Mouse (Mus musculus) skeletal muscle tissue, adult 2 months (tissue): ENCODE results near the gene Pla1a.
A peak's percentile ranks its signal among the peaks of the same experiment; 100 is the strongest.

Experiments used
- DNase-seq: peaks from one replicate; pipeline ENCODE4 v3.0.0-alpha.2; 2012; ENCODE audit warnings: low read depth, low spot score

Pla1a gene

DNA sequence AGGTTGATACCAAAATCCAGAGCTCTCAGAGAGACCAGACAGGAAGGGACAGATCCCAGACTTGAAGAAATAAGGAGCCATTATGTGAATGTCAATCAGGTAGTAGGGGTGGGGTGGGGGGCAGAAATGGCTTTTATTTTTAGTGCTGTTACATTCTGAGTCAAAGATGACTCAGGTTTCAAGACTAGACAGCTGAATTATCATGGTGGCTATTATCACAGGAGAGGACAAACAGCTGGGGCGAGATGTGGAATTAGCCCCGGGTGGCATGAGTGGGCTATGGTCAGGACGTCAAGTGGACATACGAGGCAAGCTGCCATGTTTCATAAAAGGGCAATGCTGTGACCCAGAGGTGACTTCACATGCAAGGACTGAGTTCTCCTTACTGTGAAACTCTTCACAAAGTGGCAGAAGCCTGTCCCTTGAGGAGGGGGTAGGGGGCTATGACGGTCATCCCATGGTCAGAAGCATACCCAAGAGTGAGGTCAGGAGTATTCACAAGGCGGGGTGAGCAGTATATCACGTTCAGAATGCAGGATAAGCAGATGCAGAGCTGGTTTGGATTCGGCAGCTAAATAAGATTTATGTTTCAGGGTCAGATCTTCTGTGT lies 43.6 kb downstream of the Pla1a start:
- DNase-seq = no peak

DNA sequence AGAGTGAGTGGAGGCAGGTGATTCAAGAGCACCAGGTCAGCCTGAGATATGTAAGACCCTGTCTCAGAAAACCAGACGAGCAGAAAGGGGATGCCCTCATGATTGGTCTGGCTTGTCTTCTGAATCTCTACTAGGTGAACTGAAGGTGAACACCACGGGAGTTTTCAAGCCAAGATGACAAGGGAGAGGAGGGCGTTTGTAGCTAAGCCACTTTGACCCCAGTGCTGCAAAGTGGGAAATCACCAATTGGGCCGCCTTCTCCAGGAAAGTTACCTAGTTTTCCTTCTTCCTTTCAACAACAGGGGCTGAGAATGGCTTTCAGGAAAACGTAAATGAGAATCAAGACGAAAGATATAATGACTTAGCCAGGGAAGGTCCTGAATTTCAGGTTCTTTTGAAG lies 44.2 kb downstream of the Pla1a start:
- DNase-seq = no peak

DNA sequence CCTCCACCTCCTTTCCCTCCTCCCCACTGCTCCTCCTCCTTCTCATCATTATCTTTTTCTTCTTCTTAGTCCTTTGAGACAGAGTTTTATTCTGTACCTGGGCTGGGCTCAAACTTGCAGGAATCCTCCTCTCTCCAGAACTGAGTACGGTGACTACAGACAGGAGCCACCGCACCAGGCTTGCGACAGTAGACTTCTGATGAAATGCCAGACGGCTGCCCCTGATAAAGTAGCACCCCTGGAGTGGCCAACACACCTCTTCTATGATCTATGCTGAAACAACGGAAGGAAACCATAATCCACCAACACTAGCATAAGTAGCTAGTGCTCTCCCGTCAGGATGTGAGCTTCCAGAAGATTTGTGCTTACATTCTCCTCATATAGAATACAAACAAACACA lies 45.6 kb downstream of the Pla1a start:
- no peak for DNase-seq

DNA sequence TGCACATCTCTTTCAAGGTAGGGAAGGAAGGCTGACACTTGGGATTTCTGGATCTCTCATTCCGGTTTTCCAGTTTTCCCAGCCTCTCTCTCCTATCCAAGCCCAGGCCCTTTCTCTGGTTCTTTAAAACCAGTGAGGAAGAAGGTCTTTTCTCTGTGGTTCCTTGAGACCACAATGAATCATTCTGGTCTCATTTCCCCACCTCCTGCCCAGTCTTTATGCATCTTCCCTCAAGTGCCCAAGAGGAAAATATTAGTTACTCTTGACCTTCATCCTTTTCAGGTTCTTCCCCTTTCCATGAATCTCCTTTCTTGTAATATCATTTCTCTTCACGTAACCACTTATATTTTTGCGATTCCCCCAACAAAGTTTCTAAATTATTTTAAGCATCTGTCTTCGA lies 47.2 kb downstream of the Pla1a start:
- no peak for DNase-seq

DNA sequence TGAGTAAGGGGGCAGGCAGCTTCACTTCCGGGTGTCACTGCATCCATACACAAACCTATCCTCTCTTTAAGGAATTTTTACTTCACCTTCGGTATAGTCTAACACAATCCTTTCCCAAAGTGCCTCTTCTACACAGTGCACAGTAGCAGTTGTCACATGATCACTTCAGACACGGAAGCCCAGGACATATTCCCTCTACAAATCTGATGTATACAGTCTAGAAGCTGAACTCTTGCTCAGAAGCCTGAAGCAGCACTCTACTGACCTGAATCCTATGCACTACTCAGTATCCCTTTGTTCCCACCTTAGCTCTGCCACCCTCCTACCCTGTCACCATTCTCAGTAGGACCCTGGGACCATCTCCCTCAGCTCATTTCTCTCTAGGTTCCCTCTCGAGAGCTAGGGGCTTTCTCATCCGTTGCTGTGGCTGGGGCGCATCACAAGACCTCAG lies 47.7 kb downstream of the Pla1a start:
- no peak for DNase-seq

DNA sequence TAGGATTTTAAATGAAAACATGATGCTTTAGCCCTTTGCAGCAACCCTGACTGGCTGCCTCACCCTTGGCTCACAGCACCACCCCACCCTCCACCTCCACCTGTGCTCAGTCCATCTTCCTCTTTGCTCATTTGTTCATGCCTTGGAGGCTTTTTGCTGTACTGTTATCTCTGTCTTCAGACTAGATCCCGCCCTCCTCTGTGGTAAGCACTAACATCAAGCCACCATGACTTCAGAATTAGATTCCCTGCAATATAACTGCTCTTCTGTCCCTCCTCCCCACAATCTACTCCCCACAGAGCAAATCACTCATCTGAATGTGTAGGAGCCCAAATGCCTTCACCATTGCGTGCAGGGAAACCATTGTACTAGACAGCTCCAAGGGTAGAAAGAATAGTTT lies 49.3 kb downstream of the Pla1a start:
- DNase-seq = no peak

DNA sequence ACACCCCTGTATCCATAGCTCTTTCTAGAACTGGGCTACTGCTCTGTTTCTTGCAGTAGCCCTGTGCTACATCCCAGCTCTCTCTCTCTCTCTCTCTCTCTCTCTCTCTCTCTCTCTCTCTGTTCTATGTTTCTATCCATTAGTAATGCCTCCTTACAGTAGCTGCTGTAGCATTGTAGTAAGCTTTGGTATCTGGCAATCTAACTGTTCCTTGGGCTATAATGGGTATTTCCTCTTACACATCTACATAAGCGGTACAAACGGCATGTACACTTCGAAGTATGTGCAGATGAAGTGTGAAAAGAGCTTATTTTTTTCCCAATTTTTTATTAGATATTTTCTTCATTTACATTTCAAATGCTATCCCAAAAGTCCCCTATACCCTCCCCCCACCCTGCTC lies 53.0 kb downstream of the Pla1a start:
- no peak for DNase-seq

DNA sequence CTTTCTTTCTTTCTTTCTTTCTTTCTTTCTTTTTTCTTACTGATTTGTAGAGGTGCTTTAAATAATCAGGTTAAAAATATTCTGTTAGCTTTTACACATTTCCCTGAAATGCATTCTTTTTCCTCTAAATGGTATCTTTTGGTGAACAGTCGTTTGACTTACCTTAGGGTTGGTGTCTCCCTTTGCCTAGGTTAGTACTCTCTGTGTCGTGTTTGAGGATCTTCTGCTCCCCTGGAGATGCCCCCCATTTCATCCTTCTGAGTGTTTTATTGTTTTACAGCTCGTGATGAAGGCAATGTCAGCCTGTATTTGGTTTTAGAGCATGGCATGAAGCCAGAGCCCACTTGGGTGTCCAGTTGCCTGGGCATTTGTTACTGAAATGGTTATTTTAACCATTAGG lies 53.5 kb downstream of the Pla1a start:
- no peak for DNase-seq

DNA sequence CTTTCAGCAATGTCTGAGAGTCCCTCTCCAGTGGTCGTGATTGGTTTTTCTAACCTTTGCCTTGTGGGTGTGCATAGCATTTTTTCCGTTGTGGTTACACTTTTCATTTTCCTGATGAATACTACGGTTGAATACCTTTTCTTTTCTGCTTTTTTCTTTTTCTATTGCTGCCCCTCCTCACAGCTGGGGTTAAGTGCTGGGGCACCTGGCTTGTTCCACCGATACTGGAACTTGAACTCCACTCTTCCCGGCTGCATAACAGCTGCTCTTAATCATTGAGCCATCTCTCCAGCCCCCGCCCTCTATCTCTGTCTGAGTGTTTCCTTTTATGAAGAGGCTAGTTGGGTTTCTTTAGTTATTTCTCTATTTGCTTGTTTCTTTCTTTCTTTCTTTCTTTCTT lies 53.9 kb downstream of the Pla1a start:
- no peak for DNase-seq

DNA sequence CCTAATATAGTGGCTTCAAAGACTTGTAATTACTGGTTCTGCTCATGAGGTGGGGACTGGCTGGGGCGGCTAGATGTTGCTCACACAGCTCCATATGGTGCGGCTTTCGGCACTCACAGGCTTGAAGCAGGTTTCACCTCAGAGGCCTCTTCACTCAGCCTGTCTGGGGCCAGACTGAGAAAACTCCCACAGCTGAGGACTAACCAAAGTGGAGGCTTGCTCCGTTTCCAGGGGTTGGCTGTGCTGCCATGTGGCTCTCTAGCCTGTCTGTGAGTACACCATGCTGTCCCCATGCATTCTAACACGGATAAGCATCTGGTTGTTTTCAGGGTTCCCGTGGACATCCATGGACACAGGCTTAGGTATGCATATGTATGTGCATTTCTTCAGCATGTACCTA lies 54.4 kb downstream of the Pla1a start:
- no peak for DNase-seq

DNA sequence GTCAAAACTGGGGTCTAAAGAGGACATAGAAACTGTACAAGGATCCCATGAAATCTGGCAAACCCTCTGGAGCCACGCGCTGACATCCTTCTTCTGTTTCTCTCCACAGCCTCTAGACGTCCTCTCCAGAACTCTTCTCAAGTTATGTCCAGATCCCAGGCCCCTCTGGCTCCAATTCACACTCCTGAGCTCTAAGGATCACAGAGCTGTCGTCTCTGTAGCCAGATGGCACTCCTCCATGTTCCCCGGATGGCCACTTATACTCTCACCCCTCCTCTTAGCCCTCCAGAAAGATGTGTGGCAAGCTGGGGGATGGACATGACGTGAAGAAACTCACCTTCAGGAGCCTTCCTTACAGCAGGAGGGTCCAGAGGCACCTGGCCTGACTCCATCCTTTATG lies 55.4 kb downstream of the Pla1a start:
- peak; percentile 61 for DNase-seq

DNA sequence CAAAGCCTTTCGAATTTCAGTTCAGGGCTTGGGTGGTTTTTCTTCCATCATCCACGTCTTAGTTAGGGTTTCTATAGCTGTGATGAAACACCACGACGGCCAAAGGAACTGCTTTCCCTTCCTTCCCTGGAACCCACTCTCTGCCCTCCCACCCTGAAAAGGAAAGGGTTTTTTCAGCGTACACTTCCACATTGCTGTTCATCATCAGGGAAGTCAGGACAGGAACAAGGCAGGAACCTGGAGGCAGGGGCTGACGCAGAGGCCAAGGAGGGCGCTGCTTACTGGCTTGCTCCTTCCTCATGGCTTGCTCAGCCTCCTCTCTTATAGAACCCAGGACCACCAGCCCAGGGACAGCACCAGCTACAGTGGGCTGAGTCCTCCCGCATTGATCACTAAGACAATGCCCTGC lies 56.1 kb downstream of the Pla1a start:
- no peak for DNase-seq

DNA sequence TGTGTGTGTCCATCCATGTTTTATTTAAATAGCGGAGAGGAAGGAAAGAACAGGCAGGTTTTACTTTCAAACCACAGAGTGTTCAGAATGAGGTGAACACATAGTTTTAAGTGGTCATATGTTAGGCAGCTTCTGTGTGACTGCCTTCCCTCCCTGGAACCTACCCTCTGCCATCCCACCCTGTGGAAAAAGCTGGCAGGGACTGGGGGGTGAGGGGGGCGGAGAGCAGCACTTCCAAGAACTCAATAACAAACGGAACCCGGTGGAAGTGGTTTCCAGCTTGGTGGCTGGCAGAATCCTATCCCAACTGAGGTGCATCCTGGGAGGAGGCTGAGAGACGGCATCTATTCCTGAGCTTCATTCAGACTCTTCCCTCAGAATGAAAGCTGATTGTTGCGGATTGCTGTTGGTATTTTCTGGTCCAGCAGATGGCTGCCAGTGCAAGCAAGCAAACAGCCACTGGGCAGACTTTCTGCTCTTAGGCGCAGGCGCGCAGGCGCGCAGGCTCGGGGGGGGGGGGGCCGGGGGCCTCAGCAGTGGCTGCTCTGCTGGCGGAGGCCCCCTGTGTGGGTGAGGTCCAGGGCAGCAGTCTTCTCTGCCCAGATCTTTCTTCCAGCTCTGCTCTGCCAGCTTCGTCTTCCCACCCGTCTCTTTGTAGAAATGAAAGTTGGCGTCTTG lies 56.6 kb downstream of the Pla1a start:
- DNase-seq = peak; percentile 66

DNA sequence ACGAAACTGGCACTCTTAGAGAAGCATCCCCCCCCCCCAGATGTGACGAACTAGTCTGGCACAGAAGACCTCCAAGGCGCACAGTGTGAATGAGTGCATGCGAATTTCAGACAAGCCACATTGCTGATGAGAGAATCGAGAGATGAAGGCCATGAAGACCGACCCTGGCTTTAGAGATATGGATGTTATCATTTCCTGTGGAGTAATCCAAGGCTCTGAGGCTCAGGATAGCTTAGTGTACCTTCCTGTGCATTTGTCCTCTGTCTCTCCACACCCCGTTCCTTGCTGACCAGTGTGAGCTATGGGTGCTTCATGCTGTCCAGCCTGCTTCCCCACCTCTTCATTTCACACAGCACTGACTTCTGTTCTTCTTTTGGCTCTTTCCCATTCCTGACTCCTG lies 57.8 kb downstream of the Pla1a start:
- DNase-seq = no peak

DNA sequence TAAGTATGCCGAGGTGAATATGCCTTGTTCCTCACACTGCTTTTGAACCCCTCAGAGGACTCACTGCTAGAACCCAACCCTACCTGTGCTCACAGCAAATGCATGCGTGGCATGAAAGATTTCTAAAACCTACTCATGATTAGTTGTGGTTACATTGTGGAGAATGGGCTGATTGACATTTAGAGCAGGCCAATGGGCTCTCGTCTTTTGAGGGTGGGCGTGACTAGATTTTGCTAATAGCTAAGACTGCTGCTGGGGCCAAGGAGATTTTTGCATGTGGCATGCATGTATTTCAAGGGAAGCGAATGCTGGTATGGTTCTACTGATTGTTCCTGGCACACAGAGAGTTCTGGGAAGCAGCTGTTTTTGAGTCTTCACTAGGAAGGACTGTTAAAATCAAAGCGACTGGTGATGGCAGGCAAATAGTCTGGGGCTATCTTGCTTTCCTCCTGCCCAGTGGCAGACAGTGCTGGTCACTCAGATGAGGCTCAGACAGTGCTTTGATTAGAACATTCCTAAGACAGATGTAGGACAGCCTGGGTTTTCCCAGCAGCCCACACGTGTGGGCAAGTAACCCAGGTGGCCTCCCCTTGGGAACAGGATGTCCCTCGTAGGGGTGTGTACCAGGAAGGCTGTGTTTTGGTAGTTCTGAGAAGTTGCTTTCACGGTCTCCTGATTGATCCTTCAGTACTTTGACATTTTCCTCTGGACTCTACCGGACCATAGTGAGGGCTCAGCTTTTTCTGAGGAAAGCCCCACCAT lies 58.4 kb downstream of the Pla1a start:
- no peak for DNase-seq

DNA sequence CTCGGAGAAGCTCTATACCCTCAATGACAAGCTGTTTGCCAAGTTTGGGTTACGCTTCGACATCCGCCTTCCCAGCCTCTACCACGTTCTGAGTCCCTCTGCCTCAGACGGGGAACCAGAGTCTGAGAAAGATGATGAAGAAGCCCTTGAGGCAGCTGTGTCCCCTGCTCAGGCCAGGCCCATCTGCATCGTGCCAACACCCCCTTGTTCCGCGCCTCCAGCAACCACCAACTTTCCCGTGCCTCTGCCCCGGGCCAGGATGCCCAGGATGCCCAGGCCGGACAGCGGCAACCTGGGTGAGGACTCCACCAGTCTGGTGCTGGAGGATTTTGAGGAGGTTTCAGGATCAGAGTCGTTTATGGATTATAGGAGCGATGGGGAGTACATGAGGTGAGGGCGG lies 59.0 kb downstream of the Pla1a start:
- DNase-seq = no peak

DNA sequence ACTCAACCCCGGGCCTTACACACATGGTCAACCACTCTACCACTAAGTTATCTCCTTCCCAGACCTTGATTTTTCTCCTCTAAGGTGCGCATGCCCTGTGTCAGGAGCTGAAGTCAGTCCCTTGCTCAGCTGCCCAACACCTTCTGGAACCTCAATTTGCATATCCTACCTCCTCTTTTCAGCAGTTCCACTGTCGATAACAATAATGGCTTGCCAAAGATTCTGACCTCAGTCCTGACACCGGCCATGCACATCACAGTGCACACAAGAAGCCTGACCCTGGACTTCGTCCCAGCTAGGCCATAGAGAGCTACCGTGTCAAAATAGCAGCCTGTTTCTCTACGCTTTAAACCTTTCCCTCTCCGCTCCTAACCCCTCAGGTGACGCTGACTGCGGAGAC lies 59.5 kb downstream of the Pla1a start:
- no peak for DNase-seq

DNA sequence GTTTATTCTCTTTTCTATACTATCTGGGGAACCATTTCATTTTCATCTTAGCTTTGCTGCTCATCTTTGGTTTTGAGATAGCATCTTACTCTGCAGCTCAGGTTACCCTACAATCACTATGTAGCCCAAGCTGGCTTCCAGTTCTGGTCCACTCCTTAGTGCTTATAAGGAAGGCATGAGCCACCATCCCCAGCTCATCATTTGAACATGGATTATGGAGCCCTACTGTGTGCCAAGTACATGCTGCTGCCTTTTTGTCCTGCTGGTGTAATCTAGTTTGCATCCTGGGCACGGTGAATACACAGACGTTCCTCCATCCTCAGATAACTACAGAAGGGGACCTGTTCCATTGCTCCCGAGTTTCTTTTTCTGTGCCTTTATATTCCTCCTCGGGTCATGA lies 60.1 kb downstream of the Pla1a start:
- DNase-seq = no peak

DNA sequence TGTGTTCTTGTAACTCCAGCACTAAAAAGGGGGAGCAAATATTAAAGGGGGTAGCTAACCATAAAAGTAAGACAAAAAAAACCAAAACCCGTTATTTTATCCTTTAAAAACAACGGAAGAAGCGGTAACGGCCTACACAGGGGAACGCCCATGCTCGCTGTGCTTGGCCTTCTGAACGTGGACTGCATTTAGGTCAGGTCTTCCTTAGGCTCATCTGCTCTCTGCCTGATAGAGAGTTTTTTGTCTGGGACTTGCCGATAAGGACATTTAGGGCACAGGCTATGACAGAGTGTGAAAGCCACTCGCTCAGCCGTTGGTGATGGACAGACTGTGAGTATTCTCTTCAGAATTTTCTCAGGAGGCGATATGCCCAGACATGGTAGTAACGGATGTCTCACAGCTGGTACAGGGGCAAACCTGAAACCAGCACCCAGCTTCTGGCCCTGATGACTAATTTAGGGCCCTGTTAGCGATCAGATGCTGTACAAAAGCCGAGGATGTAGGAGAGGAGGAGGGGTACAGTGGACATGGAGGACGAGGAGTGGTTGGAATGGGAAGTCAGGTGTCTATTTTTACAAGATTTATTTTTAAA lies 61.1 kb downstream of the Pla1a start:
- no peak for DNase-seq

DNA sequence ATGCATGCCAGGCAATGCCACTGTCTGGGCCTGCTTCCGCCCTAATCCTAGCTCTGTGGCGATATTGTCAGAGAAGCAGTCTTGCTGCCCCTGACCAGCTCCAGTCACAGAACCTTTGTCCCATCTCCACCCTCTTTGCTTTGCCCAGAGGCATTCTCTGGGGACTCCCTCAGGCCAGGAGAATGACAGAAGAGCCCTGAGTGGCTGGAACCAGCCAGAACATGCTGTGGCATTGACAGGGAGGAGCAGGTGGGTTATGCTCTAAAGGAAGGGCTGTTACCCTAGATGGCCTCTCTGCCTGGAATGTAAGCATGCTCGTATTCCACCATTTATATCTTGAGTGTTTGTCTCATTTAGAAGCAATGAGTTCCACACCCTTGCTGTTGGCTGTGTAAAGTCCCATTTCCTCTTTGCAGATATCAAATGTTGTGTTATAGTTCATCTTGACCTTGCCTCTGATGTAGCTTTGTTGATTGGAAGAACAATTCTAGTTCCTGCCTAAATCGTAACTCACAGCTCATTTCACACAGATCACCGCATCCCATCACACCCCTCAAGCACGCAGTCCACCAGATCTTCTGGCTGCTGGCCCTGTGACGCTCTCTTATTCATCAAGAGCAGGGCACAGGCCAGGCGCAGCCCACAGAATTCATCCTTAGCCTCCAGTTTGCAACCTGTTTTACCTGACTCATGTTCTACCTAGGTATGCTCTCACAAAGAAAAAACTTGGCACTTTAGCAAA lies 62.1 kb downstream of the Pla1a start:
- peak; percentile 90 for DNase-seq

DNA sequence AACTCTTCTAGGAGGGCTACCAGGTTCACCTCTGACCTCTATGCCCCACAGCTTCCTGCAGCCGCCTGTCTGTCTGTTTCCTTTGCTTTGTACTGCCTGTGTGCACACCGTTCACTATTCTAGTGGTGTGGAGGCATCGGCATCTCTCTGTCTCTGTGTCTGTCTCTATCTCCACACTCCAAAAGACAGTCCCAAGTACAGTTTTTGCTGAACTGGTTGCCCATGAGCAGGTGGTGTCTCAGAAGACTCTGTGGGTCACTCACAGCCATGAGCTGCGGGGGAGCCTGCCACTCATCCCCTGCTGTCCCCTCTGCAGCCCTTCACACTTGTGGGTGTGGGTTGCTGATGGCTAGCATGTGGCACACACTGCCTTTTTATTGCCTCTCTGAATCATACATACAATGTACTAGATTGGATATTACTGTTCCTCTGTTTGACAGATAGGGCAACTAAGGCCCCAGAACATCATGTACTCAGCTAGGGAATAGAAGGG lies 62.9 kb downstream of the Pla1a start:
- DNase-seq = no peak

DNA sequence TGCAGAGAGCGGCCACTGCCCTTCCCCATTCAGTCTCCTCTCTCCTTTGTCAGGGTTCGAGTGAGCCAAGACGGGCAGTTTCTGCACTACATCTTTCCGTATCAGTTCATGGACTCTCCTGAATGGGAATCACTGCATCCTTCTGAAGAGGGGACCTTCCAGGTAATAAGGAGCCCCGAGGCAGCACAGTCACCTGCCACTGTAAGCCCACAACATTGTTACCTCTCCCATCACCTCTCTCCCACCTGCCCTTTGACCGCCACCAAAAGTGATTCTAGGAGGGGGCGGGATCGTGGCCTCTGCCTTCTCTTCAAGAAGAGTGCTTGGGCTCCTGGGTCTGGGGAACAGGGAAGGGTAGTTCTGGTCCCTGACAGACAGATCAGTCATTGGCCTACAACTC lies 63.5 kb downstream of the Pla1a start:
- no peak for DNase-seq
